Mouse (Mus musculus) embryonic facial prominence, embryonic 12.5 days (tissue): ENCODE results near the gene Comtd1. TPM values are rescaled to one million over a fixed set of nuclear protein-coding genes. Genes with fewer than 3 reads are reported as not detected.
A peak's percentile ranks its signal among the peaks of the same experiment; 100 is the strongest.

Experiments used
- ATAC-seq: fragments of 200-750 bp; cut with Nextera tagmentation; 2 replicates; pipeline ENCODE4 v1.8.0; 2017; ENCODE audit not compliant: insufficient number of reproducible peaks, insufficient read depth, low FRiP score, low TSS enrichment
- H3K27ac ChIP-seq: fragments of 300-500 bp; sonication (generic); 2 replicates; pipeline ENCODE4 v1.5.1; 2016; ENCODE audit warnings: mild to moderate bottlenecking
- H3K27me3 ChIP-seq: fragments of 300-500 bp; sonication (generic); 2 replicates; pipeline ENCODE4 v1.6.1; 2016; ENCODE audit warnings: mild to moderate bottlenecking, moderate library complexity
- H3K36me3 ChIP-seq: fragments of 300-500 bp; sonication (generic); 2 replicates; pipeline ENCODE4 v1.6.1; 2016; ENCODE audit warnings: mild to moderate bottlenecking
- H3K4me1 ChIP-seq: fragments of 300-500 bp; sonication (generic); 2 replicates; pipeline ENCODE4 v1.6.1; 2016
- H3K4me2 ChIP-seq: fragments of 300-500 bp; sonication (generic); replicated peaks from 2 replicates; pipeline ENCODE4 v1.6.1; 2016; ENCODE audit warnings: mild to moderate bottlenecking, moderate library complexity
- H3K4me3 ChIP-seq: fragments of 300-500 bp; sonication (generic); 2 replicates; pipeline ENCODE4 v1.5.1; 2016; ENCODE audit warnings: mild to moderate bottlenecking
- H3K9ac ChIP-seq: fragments of 300-500 bp; sonication (generic); 2 replicates; pipeline ENCODE4 v1.6.1; 2016; ENCODE audit warnings: mild to moderate bottlenecking, moderate library complexity
- H3K9me3 ChIP-seq: fragments of 300-500 bp; sonication (generic); 2 replicates; pipeline ENCODE4 v1.6.1; 2016; ENCODE audit warnings: mild to moderate bottlenecking, moderate library complexity
- WGBS: fragments of 180-500 bp; shearing (Covaris S2); methylation state at CpG from one replicate; pipeline ENCODE4 v1.1.7; 2016; 5-methylcytosine and 5-hydroxymethylcytosine counted together
- polyA plus RNA-seq: library from polyadenylated mRNA; unstranded; fragments of >200 nt; fragmentation: Nextera tagmentation; extraction: Ambion mirVana; gene quantifications from 2 replicates; pipeline ENCODE4 v1.2.1, GENCODE M21; 2016

Gene Comtd1
- polyA plus RNA-seq, 1 experiment from 2014 or later = 20.1 TPM

DNA sequence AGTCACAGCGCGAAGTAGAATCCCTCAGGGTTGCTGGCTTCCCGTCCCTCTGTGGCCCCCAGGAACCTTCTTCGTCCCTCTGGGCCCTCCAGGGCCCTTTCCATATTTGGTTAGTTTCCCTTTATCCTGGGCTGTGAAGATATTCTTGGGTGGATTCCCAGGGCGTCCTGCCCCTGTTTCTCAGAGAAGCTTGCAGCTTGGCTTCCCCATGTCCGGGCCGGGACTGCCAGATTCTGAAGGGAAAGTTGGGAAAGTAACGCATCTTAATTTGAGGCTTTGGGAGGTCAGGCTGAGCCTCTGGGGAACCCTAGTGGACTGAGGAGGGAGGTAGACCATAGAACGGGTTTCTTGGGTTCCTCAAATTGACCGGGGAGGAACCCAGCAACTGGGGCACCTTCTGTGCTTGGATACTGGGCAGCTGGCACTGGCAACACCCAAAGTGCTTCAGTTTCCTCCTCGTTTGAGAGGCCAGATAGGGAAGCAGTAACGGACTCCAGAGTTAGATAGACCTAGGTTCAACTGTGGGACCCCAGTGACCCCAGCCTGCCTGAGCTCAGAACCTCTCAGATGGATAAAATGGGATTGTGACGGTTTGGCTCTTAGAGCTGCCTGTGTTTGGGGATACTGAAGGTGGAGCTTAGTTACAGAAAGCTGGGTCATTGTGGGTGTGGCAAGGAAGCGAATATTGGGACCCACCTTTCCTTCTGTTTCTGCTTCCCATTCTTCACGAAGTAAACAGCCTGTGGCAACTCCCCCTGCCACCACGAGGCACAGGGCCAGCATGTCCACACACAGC lies 3.4 kb upstream of the Comtd1 start:
- Histone ChIP-seq H3K9ac (no peak overlapping the region), H3K9me3 (no peaks in the 10 kb centered on the region), H3K4me3 (no peak overlapping the region), H3K4me1 (peaks cover 25% of the 10 kb centered on the region), H3K27me3 (no peaks in the 10 kb centered on the region), H3K4me2 (no peak overlapping the region), H3K36me3 (no peaks in the 10 kb centered on the region), H3K27ac (no peak overlapping the region)
- WGBS = 85% methylated on average over 16 of the region's 16 CpGs
- no peak for ATAC-seq

DNA sequence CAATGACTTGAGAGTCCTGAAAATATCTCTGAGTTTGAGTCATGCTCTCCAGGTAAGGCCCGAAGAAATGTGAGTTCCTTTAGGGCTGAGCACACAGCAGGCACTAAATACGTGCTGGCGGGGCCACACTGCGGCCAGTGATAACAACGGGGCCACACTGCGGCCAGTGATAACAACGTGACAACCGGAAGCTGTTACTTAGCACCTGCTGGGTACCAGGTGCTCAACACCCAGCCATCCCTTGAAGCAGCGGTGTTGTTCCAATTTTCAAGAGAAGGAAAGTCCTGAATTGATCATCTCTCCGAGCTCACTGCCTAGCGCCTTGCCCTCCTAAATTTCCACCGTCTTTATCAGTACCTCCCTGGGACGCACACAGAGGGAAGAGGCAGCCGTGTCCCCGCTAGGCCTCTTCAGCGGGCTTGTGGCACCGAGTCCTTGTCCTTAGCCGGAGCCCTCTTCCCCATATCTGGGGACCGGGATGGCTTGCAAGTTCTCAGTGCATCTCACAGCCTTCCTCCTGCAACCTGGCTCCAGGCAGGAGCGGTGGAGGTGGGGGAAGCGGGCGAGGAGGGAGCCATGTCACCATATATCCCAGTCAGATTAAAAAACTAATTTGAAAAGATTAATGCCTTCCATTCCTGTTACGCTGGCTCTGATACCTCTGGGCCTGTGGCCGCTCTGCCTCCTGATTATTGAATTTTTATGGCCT lies 1.8 kb upstream of the Comtd1 start:
- Histone ChIP-seq H3K4me3 (no peak overlapping the region), H3K9me3 (no peaks in the 10 kb centered on the region), H3K4me1 (peaks cover 30% of the 10 kb centered on the region), H3K4me2 (no peak overlapping the region), H3K27ac (no peak overlapping the region), H3K27me3 (no peaks in the 10 kb centered on the region), H3K9ac (no peak overlapping the region), H3K36me3 (peaks cover 8% of the 10 kb centered on the region)
- no peak for ATAC-seq
- WGBS = 78% methylated on average over 24 of the region's 24 CpGs

GRCm38 (mm10) chr14:21849524-21850418 lies 994 bp upstream of the Comtd1 start:
- Histone ChIP-seq H3K27me3 (no peaks in the 10 kb centered on the region), H3K4me1 (peaks cover 30% of the 10 kb centered on the region), H3K36me3 (peaks cover 13% of the 10 kb centered on the region), H3K27ac (no peak overlapping the region), H3K4me2 (no peak overlapping the region), H3K4me3 (no peak overlapping the region), H3K9ac (no peak overlapping the region), H3K9me3 (no peaks in the 10 kb centered on the region)
- 82% methylated on average over 13 of the region's 13 CpGs for WGBS
- ATAC-seq = no peak

DNA sequence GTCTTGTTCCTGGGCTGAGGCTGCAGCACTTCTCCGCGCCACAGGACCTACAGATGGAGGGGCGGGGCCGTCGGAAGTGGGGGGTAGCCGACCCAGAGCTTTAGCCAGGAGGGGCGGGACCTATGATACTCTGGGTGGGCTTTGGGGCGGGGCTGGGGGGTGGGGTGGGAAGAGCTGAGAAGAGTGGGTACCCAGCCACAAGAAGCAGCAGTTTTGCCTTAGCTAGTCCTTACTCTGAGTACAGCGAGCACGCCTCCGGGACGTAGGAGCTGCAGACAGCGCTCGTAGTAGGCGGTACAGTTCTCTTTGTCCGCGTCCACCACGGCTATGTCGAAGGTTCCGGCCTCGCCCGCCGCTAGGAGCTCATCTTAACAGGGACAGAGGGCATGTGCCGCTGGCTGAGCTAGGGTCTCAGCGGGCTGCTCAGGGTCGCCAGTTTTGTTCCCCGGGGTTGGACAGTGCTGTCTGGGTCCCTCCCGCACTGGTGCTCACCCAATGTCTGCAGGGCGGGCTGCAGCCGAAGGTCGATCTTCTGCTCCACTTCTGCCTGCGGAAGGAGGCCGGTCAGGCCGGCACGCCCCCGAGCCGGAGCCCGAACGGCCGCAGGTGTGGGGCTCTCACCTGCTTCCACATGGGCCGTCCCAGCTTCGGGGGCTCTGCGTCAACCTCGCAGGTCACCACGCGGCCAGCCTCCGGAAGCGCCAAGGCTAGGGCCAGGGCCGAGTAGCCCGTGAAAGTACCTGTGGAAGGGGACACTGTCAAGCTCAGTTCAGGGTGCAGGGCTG lies 1.2 kb downstream of the Comtd1 start:
- WGBS = under 1% methylated on average over 50 of the region's 50 CpGs
- peak overlapping the region; percentile 66 for H3K27ac ChIP-seq

GRCm38 (mm10) chr14:21846827-21847380 lies 1.9 kb downstream of the Comtd1 start:
- H3K4me1 ChIP-seq = peaks cover 20% of the 10 kb centered on the region
- peaks cover 42% of the 10 kb centered on the region for H3K36me3 ChIP-seq
- peak overlapping the region; percentile 57 for H3K4me3 ChIP-seq
- 0 out of 2 replicates have a peak overlapping the region, but pooled peaks have one; percentile 66 for H3K27ac ChIP-seq
- H3K27me3 ChIP-seq = no peaks in the 10 kb centered on the region
- H3K4me2 ChIP-seq = peak overlapping the region; percentile 100
- 17% methylated on average over 10 of the region's 10 CpGs for WGBS
- peak overlapping the region; percentile 61; the same call in 1 of the 2 replicates for H3K9ac ChIP-seq
- no peaks in the 10 kb centered on the region for H3K9me3 ChIP-seq
- ATAC-seq = no peak

More for the DNA sequence above, 1.2 kb downstream of the Comtd1 start:
- peak overlapping the region; percentile 57 for H3K4me3 ChIP-seq
- peaks cover 22% of the 10 kb centered on the region for H3K4me1 ChIP-seq
- H3K9ac ChIP-seq = peak overlapping the region; percentile 61
- H3K4me2 ChIP-seq = peak overlapping the region; percentile 100
- ATAC-seq = peak; percentile 70
- H3K36me3 ChIP-seq = peaks cover 35% of the 10 kb centered on the region
- H3K9me3 ChIP-seq = no peaks in the 10 kb centered on the region
- no peaks in the 10 kb centered on the region for H3K27me3 ChIP-seq

DNA sequence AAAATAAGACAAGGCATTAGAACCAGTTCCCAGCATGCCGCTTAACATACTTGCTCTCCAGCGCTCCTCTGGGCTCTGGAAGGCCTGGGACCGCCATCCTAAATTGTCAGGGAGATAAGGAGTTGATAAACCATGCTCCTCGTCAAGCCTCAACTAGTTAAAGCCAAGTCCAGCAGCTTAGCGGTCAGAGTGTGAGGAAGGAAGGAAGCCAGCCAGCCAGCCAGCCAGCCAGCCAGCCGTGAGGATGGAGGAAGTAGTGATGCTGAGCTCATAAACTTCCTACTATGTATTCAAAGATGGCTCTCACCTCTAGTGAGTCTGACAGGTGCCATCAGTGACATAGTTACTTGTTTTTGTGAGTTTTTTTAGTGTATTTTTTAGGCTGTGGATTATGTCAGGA lies 5.5 kb downstream of the Comtd1 start:
- H3K4me2 ChIP-seq = no peak overlapping the region
- no peak for ATAC-seq
- no peak overlapping the region for H3K4me3 ChIP-seq
- no peaks in the 10 kb centered on the region for H3K27me3 ChIP-seq
- H3K9me3 ChIP-seq = no peaks in the 10 kb centered on the region
- WGBS = 83% methylated on average over 6 of the region's 6 CpGs
- no peak overlapping the region for H3K27ac ChIP-seq
- peaks cover 77% of the 10 kb centered on the region for H3K36me3 ChIP-seq
- H3K4me1 ChIP-seq = peaks cover 15% of the 10 kb centered on the region
- no peak overlapping the region for H3K9ac ChIP-seq

- peaks cover 90% of the 10 kb centered on the region for H3K36me3 ChIP-seq
- 93% methylated on average over 5 of the region's 5 CpGs for WGBS
- no peak overlapping the region for H3K9ac ChIP-seq
These were observed 6.8 kb downstream of the Comtd1 start for GRCm38 (mm10) chr14:21841819-21842592.

GRCm38 (mm10) chr14:21838336-21839017 lies 10.3 kb downstream of the Comtd1 start:
- no peak overlapping the region for H3K4me3 ChIP-seq
- H3K9ac ChIP-seq = no peak overlapping the region
- ATAC-seq = no peak
- H3K9me3 ChIP-seq = no peaks in the 10 kb centered on the region
- H3K27ac ChIP-seq = no peak overlapping the region
- H3K36me3 ChIP-seq = peaks cover 90% of the 10 kb centered on the region
- 88% methylated on average over 8 of the region's 8 CpGs for WGBS
- H3K4me2 ChIP-seq = no peak overlapping the region
- peaks cover 4% of the 10 kb centered on the region for H3K4me1 ChIP-seq
- H3K27me3 ChIP-seq = no peaks in the 10 kb centered on the region

More at GRCm38 (mm10) chr14:21841819-21842592, 6.8 kb downstream of the Comtd1 start:
- H3K4me3 ChIP-seq = no peak overlapping the region
- H3K9me3 ChIP-seq = no peaks in the 10 kb centered on the region
- H3K27ac ChIP-seq = no peak overlapping the region
- H3K4me2 ChIP-seq = no peak overlapping the region
- H3K27me3 ChIP-seq = no peaks in the 10 kb centered on the region
- peaks cover 4% of the 10 kb centered on the region; the same call in 1 of the 2 replicates for H3K4me1 ChIP-seq
- no peak for ATAC-seq

DNA sequence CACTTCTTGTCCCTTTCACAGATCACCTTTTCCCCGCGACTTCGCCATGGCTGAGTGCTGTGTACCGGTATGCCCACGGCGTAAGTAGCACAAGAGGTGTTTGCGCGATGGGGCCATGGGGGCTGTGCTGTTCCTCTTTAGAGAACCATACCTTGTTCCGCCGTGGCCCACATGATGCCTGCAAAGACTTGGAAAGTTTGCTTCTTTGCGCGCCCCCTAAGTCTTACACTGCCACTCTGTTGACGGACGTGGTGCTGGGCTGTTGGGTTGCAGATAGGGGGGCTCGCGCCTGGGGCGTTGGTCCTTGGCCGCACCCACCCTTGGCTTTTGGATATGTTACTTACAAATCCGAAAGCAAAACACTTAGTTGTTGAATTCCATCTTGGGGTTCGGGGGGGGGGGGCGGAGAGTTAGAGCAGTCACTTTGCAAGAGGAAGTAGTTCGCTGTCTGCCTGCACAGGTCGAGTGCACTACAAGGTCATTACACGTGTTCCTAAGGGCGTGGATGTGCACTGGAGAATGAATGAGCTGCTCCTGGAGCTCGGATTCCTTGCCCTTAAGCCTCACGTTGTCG lies 16.9 kb downstream of the Comtd1 start:
- peaks cover 18% of the 10 kb centered on the region for H3K4me1 ChIP-seq
- under 1% methylated on average over 28 of the region's 28 CpGs for WGBS
- ATAC-seq = peak; percentile 0; the same call in 1 of the 2 replicates
- no peaks in the 10 kb centered on the region for H3K27me3 ChIP-seq
- H3K36me3 ChIP-seq = peaks cover 30% of the 10 kb centered on the region
- peak overlapping the region; percentile 87 for H3K4me2 ChIP-seq
- no peaks in the 10 kb centered on the region for H3K9me3 ChIP-seq
- H3K4me3 ChIP-seq = peak overlapping the region; percentile 90
- H3K27ac ChIP-seq = peak overlapping the region; percentile 89
- H3K9ac ChIP-seq = peak overlapping the region; percentile 90
